Mouse (Mus musculus) forebrain, embryonic 13.5 days (tissue): ENCODE measurements around the gene Myo16. TPM values are rescaled to one million over a fixed set of nuclear protein-coding genes. Genes with fewer than 3 reads are reported as not detected.

Source experiments
- ATAC-seq: fragments of 200-750 bp; cut with Nextera tagmentation; 2 replicates; pipeline ENCODE4 v1.8.0; 2017
- H3K27ac ChIP-seq: fragments of 300-500 bp; sonication (generic); 2 replicates; pipeline ENCODE4 v1.5.1; 2015; ENCODE audit warnings: inconsistent platforms, mild to moderate bottlenecking, moderate library complexity
- H3K27me3 ChIP-seq: fragments of 300-500 bp; sonication (generic); 2 replicates; pipeline ENCODE4 v1.6.1; 2015; ENCODE audit warnings: mild to moderate bottlenecking, inconsistent platforms
- H3K36me3 ChIP-seq: fragments of 300-500 bp; sonication (generic); 2 replicates; pipeline ENCODE4 v1.6.1; 2015; ENCODE audit warnings: mild to moderate bottlenecking, inconsistent platforms; ENCODE audit not compliant: poor library complexity, severe bottlenecking
- H3K4me1 ChIP-seq: fragments of 300-500 bp; sonication (generic); 2 replicates; pipeline ENCODE4 v1.6.1; 2015; ENCODE audit warnings: inconsistent platforms
- H3K4me2 ChIP-seq: fragments of 300-500 bp; sonication (generic); 2 replicates; pipeline ENCODE4 v1.6.1; 2015; ENCODE audit warnings: inconsistent platforms, mild to moderate bottlenecking, moderate library complexity
- H3K4me3 ChIP-seq: fragments of 300-500 bp; sonication (generic); 2 replicates; pipeline ENCODE4 v1.5.1; 2015; ENCODE audit warnings: mild to moderate bottlenecking, inconsistent platforms
- H3K9ac ChIP-seq: fragments of 300-500 bp; sonication (generic); 2 replicates; pipeline ENCODE4 v1.6.1; 2015; ENCODE audit warnings: mild to moderate bottlenecking, inconsistent platforms
- H3K9me3 ChIP-seq: fragments of 300-500 bp; sonication (generic); replicated peaks from 2 replicates; pipeline ENCODE4 v1.6.1; 2016; ENCODE audit warnings: inconsistent platforms
- WGBS: fragments of 180-500 bp; shearing (Covaris S2); methylation state at CpG from one replicate; pipeline ENCODE4 v1.1.7; 2015; 5-methylcytosine and 5-hydroxymethylcytosine counted together
- polyA plus RNA-seq: library from polyadenylated mRNA; unstranded; fragments of >200 nt; fragmentation: Nextera tagmentation; extraction: Ambion mirVana; gene quantifications from 2 replicates; pipeline ENCODE4 v1.2.1, GENCODE M21; 2015

Myo16 gene
- polyA plus RNA-seq, 1 experiment from 2014 or later: 2.0 TPM

GRCm38 (mm10) chr8:10490420-10490784, 336.7 kb downstream of the Myo16 start:
- H3K4me2 ChIP-seq: no peak overlapping the region
- WGBS: 95% methylated on average over 2 of the region's 2 CpGs
- H3K4me1 ChIP-seq: no peaks in the 10 kb centered on the region
- 0 out of 2 replicates have a peak, but pooled peaks cover 4% of the 10 kb centered on the region for H3K9me3 ChIP-seq
- no peak overlapping the region for H3K27ac ChIP-seq
- no peak overlapping the region for H3K4me3 ChIP-seq
- H3K36me3 ChIP-seq: no peaks in the 10 kb centered on the region
- H3K9ac ChIP-seq: no peak overlapping the region
- no peaks in the 10 kb centered on the region for H3K27me3 ChIP-seq
- ATAC-seq: no peak

DNA sequence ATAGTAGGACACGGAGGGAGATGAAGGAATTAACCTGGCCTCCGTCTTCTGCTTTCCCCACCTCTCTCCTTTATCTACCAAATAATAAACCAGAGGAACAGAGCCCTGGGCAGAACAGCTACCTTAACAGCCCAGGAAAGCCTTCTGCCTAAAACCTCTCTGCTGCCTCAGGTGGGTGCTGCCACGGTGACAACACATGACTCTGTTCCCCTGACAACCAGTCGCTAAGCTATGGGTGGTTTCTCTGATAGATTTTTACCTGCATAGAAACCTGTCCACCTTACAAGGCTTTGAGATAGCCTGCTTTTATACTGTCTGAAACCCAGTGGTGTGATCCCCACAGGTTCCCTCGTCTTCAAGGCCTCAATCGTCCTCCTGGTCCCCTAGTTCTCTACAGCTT, 337.2 kb downstream of the Myo16 start:
- no peaks in the 10 kb centered on the region for H3K36me3 ChIP-seq
- 76% methylated on average over 6 of the region's 6 CpGs for WGBS
- H3K4me1 ChIP-seq: no peaks in the 10 kb centered on the region
- no peak overlapping the region for H3K9ac ChIP-seq
- no peak overlapping the region for H3K27ac ChIP-seq
- H3K4me2 ChIP-seq: no peak overlapping the region
- H3K9me3 ChIP-seq: 0 out of 2 replicates have a peak, but pooled peaks cover under 1% of the 10 kb centered on the region
- H3K27me3 ChIP-seq: no peaks in the 10 kb centered on the region
- ATAC-seq: no peak
- no peak overlapping the region for H3K4me3 ChIP-seq

DNA sequence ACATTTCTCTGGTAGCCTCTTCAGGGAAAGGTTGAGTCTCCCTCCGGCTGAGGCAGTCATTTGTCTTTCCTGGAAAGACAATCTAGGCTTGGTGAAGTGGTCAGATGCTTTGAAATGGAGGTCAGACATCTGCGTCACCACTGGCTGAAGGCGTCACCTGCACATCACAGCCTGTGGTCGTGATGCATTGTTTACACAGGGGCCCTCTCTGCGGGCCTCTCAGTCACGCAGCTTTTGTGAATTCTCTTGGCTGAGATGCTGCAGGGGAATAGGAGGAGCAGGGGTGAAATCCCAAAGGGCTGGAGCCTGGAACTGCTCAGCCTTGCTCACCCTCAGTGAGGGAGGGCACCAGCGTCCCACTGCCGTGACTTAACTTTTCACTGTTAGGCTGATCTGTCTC, 346.1 kb downstream of the Myo16 start:
- H3K27ac ChIP-seq: no peak overlapping the region
- WGBS: 15% methylated on average over 8 of the region's 8 CpGs
- H3K4me1 ChIP-seq: no peaks in the 10 kb centered on the region
- peaks cover 8% of the 10 kb centered on the region; the same call in 1 of the 2 replicates for H3K9me3 ChIP-seq
- H3K4me2 ChIP-seq: no peak overlapping the region
- H3K4me3 ChIP-seq: no peak overlapping the region
- H3K9ac ChIP-seq: no peak overlapping the region
- H3K27me3 ChIP-seq: no peaks in the 10 kb centered on the region
- no peak for ATAC-seq
- no peaks in the 10 kb centered on the region for H3K36me3 ChIP-seq

DNA sequence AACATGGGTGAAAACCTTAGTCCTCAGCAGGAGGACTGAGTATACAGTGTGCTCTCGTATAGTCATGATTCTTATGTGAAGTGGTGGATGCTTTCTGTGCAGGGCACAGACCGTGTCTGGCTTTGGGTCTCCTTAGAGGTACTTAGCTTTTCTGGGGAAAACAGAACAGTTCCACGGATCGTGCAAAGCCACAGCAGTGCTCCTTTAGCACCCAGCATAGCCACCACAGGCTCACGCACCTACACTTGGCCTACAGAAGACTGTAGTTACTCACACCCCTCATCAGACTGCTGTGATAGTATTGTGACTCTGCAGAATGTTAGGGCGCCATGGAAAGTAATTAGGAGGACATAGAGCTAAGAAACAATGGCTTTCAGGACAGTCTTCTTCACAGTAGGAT, 346.8 kb downstream of the Myo16 start:
- H3K9ac ChIP-seq: no peak overlapping the region
- H3K9me3 ChIP-seq: peaks cover 8% of the 10 kb centered on the region; the same call in 1 of the 2 replicates
- no peaks in the 10 kb centered on the region for H3K27me3 ChIP-seq
- H3K27ac ChIP-seq: no peak overlapping the region
- ATAC-seq: no peak
- no peaks in the 10 kb centered on the region for H3K4me1 ChIP-seq
- no peaks in the 10 kb centered on the region for H3K36me3 ChIP-seq
- H3K4me3 ChIP-seq: no peak overlapping the region
- H3K4me2 ChIP-seq: no peak overlapping the region
- WGBS: 73% methylated on average over 6 of the region's 6 CpGs

GRCm38 (mm10) chr8:10501750-10502149, 348.0 kb downstream of the Myo16 start:
- H3K9ac ChIP-seq: no peak overlapping the region
- H3K4me2 ChIP-seq: no peak overlapping the region
- no peaks in the 10 kb centered on the region for H3K36me3 ChIP-seq
- no peak overlapping the region for H3K27ac ChIP-seq
- no peaks in the 10 kb centered on the region for H3K9me3 ChIP-seq
- no peak for ATAC-seq
- no peaks in the 10 kb centered on the region for H3K27me3 ChIP-seq
- no peak overlapping the region for H3K4me3 ChIP-seq
- 96% methylated on average over 3 of the region's 3 CpGs for WGBS
- no peaks in the 10 kb centered on the region for H3K4me1 ChIP-seq

GRCm38 (mm10) chr8:10512105-10512504, 358.4 kb downstream of the Myo16 start:
- H3K27me3 ChIP-seq: no peaks in the 10 kb centered on the region
- no peak overlapping the region for H3K4me2 ChIP-seq
- H3K9ac ChIP-seq: no peak overlapping the region
- no peaks in the 10 kb centered on the region for H3K9me3 ChIP-seq
- ATAC-seq: no peak
- no peak overlapping the region for H3K27ac ChIP-seq
- no peaks in the 10 kb centered on the region for H3K36me3 ChIP-seq
- 84% methylated on average over 3 of the region's 3 CpGs for WGBS
- no peak overlapping the region for H3K4me3 ChIP-seq
- no peaks in the 10 kb centered on the region for H3K4me1 ChIP-seq

- Histone ChIP-seq H3K36me3 (no peaks in the 10 kb centered on the region), H3K27me3 (no peaks in the 10 kb centered on the region), H3K9me3 (no peaks in the 10 kb centered on the region), H3K9ac (no peak overlapping the region), H3K4me3 (no peak overlapping the region), H3K4me1 (no peaks in the 10 kb centered on the region), H3K27ac (no peak overlapping the region), H3K4me2 (no peak overlapping the region)
- ATAC-seq: no peak
- 61% methylated on average over 8 of the region's 8 CpGs for WGBS
Measured at GRCm38 (mm10) chr8:10517381-10517780, 363.7 kb downstream of the Myo16 start.

DNA sequence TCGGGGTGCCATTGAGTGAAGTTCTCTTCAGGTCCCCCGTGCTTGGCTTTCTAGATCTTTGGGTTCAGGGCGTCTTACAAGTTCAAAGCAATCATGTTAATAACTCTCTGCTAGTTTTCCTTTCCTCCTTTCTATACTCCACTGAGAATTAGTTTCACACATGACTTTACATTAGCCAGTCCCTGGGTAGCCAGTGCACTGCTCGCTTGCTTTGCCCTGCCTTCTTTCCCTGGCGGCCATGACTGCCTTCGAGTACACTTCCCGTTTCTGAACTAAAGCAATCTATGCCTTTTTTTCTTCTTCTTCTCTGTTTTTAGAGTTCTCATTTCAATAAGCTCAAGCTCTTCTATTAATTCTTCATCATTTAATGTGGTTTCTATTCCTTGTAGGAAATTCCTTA, 365.6 kb downstream of the Myo16 start:
- Histone ChIP-seq H3K4me3 (no peak overlapping the region), H3K4me1 (no peaks in the 10 kb centered on the region), H3K4me2 (no peak overlapping the region), H3K36me3 (no peaks in the 10 kb centered on the region), H3K9ac (no peak overlapping the region), H3K9me3 (no peaks in the 10 kb centered on the region), H3K27ac (no peak overlapping the region), H3K27me3 (no peaks in the 10 kb centered on the region)
- ATAC-seq: no peak
- 88% methylated on average over 7 of the region's 7 CpGs for WGBS

GRCm38 (mm10) chr8:10521463-10521862, 367.8 kb downstream of the Myo16 start:
- H3K4me1 ChIP-seq: peaks cover 15% of the 10 kb centered on the region
- H3K27me3 ChIP-seq: no peaks in the 10 kb centered on the region
- H3K4me3 ChIP-seq: no peak overlapping the region
- 83% methylated on average over 4 of the region's 4 CpGs for WGBS
- no peak overlapping the region for H3K4me2 ChIP-seq
- H3K27ac ChIP-seq: no peak overlapping the region
- no peak overlapping the region for H3K9ac ChIP-seq
- no peaks in the 10 kb centered on the region for H3K9me3 ChIP-seq
- no peaks in the 10 kb centered on the region for H3K36me3 ChIP-seq
- ATAC-seq: no peak

DNA sequence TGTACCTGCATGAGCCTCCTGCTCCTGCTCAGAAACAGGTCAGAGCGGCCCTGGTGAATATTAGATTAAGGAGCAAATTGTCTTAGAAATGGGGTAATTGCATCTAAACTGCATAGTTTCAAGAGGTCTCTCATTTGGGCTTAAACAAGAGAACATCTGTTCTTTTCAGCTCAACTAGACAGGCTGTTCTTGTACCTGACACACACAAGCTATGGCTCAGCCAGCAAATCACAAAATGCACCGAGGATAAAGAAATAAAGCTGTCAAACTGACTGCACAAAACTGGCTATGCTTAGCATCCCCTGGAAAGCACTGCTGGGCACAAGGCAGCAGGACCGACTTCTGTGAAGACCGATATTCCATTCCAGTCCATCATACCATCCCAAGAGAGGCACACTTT, 372.0 kb downstream of the Myo16 start:
- Histone ChIP-seq H3K27ac (no peak overlapping the region), H3K4me1 (peaks cover 20% of the 10 kb centered on the region), H3K9me3 (no peaks in the 10 kb centered on the region), H3K4me3 (no peak overlapping the region), H3K4me2 (no peak overlapping the region), H3K36me3 (no peaks in the 10 kb centered on the region), H3K27me3 (no peaks in the 10 kb centered on the region), H3K9ac (no peak overlapping the region)
- ATAC-seq: peak; percentile 43
- 45% methylated on average over 4 of the region's 4 CpGs for WGBS

DNA sequence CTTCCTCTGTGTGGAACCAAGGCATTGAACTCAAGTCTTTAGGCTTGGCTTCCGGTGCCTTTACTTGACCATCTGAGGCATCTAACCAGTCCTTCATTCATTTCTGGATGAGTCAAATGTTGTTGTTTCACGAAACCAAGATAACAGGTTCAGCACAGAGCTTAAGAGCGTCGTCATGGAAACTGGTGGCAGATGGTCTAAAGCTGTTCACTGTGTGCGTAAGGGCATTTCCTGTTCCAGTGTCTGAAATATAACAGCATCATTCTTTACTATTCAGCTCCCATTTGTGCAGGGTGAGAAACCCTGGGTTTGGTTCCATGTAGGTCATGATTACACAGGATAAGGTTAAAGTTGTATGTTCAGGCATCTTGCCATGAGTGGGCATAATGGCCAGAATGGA, 372.9 kb downstream of the Myo16 start:
- H3K9me3 ChIP-seq: no peaks in the 10 kb centered on the region
- H3K4me3 ChIP-seq: no peak overlapping the region
- H3K4me1 ChIP-seq: peaks cover 20% of the 10 kb centered on the region
- 68% methylated on average over 5 of the region's 5 CpGs for WGBS
- no peak overlapping the region for H3K4me2 ChIP-seq
- H3K36me3 ChIP-seq: no peaks in the 10 kb centered on the region
- peak; percentile 78 for ATAC-seq
- no peaks in the 10 kb centered on the region for H3K27me3 ChIP-seq
- H3K9ac ChIP-seq: no peak overlapping the region
- peak overlapping the region; percentile 32; the same call in 1 of the 2 replicates for H3K27ac ChIP-seq

DNA sequence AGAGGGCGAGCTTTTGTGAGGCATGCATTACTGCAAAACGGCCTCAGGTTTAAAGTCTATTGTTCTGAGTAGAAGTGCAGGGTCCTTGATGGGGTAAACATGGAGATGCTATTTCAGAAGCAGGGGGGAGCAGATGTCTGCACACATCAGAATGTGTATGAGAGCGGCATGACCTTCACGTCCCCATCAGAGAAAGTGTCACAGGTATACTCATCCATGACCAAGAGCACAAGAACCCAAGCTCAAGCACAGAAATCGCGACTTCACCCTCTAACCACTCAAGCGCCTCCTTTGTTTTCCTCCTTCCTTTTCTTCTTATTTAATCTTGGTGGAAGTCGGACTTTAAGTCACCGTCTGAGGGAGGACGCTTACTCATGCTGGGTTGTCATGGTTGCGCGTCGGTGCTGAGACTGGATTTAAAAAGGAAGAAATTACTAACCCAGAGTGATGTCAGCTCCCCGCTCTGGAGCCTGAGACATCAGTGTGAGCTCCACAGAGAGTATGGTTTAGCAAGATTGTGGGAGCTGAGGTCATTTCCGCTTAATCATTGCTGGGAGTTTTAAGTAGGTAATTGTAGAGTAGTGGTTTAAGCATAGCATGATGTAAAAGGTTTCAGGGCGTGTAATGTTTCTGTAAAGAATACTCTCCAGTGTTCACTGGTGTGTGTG, 381.0 kb downstream of the Myo16 start:
- H3K9me3 ChIP-seq: no peaks in the 10 kb centered on the region
- no peaks in the 10 kb centered on the region for H3K36me3 ChIP-seq
- 44% methylated on average over 16 of the region's 16 CpGs for WGBS
- no peaks in the 10 kb centered on the region for H3K27me3 ChIP-seq
- H3K9ac ChIP-seq: no peak overlapping the region
- H3K4me3 ChIP-seq: no peak overlapping the region
- H3K27ac ChIP-seq: no peak overlapping the region
- H3K4me1 ChIP-seq: peaks cover 7% of the 10 kb centered on the region; the same call in 1 of the 2 replicates
- no peak for ATAC-seq
- H3K4me2 ChIP-seq: no peak overlapping the region

DNA sequence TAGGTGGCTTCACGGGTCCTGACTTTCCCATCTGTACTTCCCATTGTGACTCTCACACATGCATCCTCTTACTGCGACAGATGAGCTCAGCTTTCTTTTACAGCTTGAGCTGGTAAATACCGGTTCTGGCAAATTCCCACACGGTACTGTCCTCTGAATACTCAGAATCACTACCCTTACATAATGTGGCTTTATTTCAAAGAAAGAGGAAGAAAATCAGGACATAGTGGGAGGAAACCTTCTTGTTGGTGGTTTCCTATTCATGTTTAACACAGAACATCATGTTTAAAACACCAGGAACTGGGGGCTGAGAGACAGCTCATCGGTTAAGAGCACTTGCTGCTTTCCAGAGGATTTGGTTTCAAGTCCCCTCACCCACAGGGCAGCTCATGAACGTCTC, 384.6 kb downstream of the Myo16 start:
- Histone ChIP-seq H3K27me3 (no peaks in the 10 kb centered on the region), H3K9me3 (no peaks in the 10 kb centered on the region), H3K27ac (no peak overlapping the region; the same call in 1 of the 2 replicates), H3K4me3 (no peak overlapping the region), H3K9ac (no peak overlapping the region), H3K4me1 (peaks cover 7% of the 10 kb centered on the region; the same call in 1 of the 2 replicates), H3K4me2 (no peak overlapping the region), H3K36me3 (no peaks in the 10 kb centered on the region)
- ATAC-seq: no peak
- 65% methylated on average over 6 of the region's 6 CpGs for WGBS
